In the genomic region with DNA sequence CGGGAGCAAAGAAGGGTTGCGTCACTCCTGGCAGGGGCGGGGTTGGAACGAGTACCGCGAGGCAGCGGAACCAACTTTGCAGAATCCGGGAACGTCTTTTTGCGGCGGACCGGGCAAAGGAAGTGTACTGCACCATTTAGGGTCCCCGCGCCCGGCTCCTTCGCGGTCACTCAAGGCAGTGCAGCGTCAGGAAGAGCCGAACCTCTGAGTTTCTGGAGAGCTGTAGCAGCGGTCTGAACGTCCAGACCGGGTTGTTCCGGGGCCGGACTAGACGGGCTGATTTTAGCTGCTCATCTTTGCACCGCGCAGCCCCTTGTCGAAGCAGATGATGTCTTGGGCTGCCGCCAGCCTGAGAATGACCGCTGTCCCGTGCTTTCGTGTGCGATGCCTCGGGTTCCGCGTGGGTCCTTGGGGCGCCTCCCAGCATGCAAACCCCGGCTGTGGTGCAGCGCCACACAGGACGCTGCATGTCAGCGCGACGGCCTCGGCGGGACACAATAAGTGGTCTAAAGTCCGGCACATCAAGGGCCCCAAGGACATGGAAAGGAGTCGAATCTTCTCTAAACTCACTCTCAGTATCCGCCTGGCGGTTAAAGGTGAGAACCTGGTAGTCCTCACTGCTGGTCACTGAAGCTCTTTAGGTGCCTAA, we compare ENCODE assay signal across 8 mouse cellular contexts. TPM values are rescaled to one million over a fixed set of nuclear protein-coding genes. Genes with fewer than 3 reads are reported as not detected.
DNase-seq lines count a peak whose midpoint lies in the region; ATAC-seq lines count a peak whose summit lies in the region.

A gene (plus strand): TSS at position 139 of the 649 bp plus-strand sequence.

- peak within 1 kb of the TSS; percentile 87 for H3K4me3 ChIP-seq in brown adipose tissue, adult 24 weeks (ENCODE audit: insufficient read depth, low read depth, low read length)
- H3K4me3 ChIP-seq in heart, embryonic 13.5 days, result peak within 1 kb of the TSS; percentile 72
- peak within 1 kb of the TSS; percentile 79 for H3K4me3 ChIP-seq in liver, embryonic 12.5 days
- peak within 1 kb of the TSS; percentile 85 for H3K4me3 ChIP-seq in stomach, embryonic 15.5 days (replicated peaks)

- H3K36me3 ChIP-seq in heart, embryonic 13.5 days, result peaks cover 9% of the 10 kb centered on the region
- H3K36me3 ChIP-seq in liver, embryonic 12.5 days, result peaks cover 13% of the 10 kb centered on the region
- H3K36me3 ChIP-seq in stomach, embryonic 15.5 days, result peaks cover 6% of the 10 kb centered on the region; the same call in 1 of the 2 replicates

- peak within 1 kb of the TSS; percentile 83 for H3K27ac ChIP-seq in brown adipose tissue, adult 24 weeks (replicated peaks; ENCODE audit: low read depth, low read length)
- peak within 1 kb of the TSS; percentile 79 for H3K27ac ChIP-seq in heart, embryonic 13.5 days (replicated peaks)
- peak within 1 kb of the TSS; percentile 80 for H3K27ac ChIP-seq in liver, embryonic 12.5 days
- peak within 1 kb of the TSS; percentile 93 for H3K27ac ChIP-seq in stomach, embryonic 15.5 days

- H3K9ac ChIP-seq in heart, embryonic 13.5 days, result peak within 1 kb of the TSS; percentile 90
- peak within 1 kb of the TSS; percentile 87 for H3K9ac ChIP-seq in liver, embryonic 12.5 days
- peak within 1 kb of the TSS; percentile 90 for H3K9ac ChIP-seq in stomach, embryonic 15.5 days

- H3K4me1 ChIP-seq in brown adipose tissue, adult 24 weeks (ENCODE audit: control insufficient read depth, insufficient read depth, insufficient read length, low read length), result peaks cover 5% of the 10 kb centered on the region; the same call in 1 of the 2 replicates
- peaks cover 11% of the 10 kb centered on the region for H3K4me1 ChIP-seq in heart, embryonic 13.5 days
- peaks cover 26% of the 10 kb centered on the region for H3K4me1 ChIP-seq in liver, embryonic 12.5 days
- peaks cover 7% of the 10 kb centered on the region; the same call in 1 of the 2 replicates for H3K4me1 ChIP-seq in stomach, embryonic 15.5 days

- peak within 1 kb of the TSS; percentile 79 for H3K4me2 ChIP-seq in heart, embryonic 13.5 days
- H3K4me2 ChIP-seq in liver, embryonic 12.5 days, result peak within 1 kb of the TSS; percentile 79
- H3K4me2 ChIP-seq in stomach, embryonic 15.5 days, result peak within 1 kb of the TSS; percentile 83

- H3K9me3 ChIP-seq in heart, embryonic 13.5 days, result no peaks in the 10 kb centered on the region
- no peaks in the 10 kb centered on the region for H3K9me3 ChIP-seq in liver, embryonic 12.5 days (replicated peaks)
- H3K9me3 ChIP-seq in stomach, embryonic 15.5 days, result no peaks in the 10 kb centered on the region

- H3K27me3 ChIP-seq in heart, embryonic 13.5 days (replicated peaks), result no peaks in the 10 kb centered on the region
- no peaks in the 10 kb centered on the region for H3K27me3 ChIP-seq in liver, embryonic 12.5 days (replicated peaks)
- H3K27me3 ChIP-seq in stomach, embryonic 15.5 days (replicated peaks), result no peaks in the 10 kb centered on the region

- WGBS in heart, embryonic 13.5 days, result 0% methylated on average over 49 of the region's 49 CpGs
- WGBS in liver, embryonic 12.5 days (ENCODE audit: insufficient replicate concordance), result under 1% methylated on average over 49 of the region's 49 CpGs
- WGBS in stomach, embryonic 15.5 days, result under 1% methylated on average over 49 of the region's 49 CpGs

- peak; percentile 96 for DNase-seq in CD4-positive, CD25-positive, alpha-beta regulatory T cell, adult 2 months (ENCODE audit: low read depth, low spot score)
- DNase-seq in fat pad, adult 2 months (ENCODE audit: extremely low read depth, low read depth, low spot score), result peak; percentile 63
- DNase-seq in kidney, postnatal 10 days, result peak; percentile 98
- DNase-seq in natural killer cell, adult 2 months (ENCODE audit: low spot score in 2 of 2), result peak; percentile 88 to 91

- peak; percentile 87 for ATAC-seq in heart, embryonic 13.5 days (ENCODE audit: extremely low read depth, insufficient number of reproducible peaks, low FRiP score, low TSS enrichment)
- ATAC-seq in liver, embryonic 12.5 days, result peak; percentile 97
- peak; percentile 97 for ATAC-seq in stomach, embryonic 15.5 days (ENCODE audit: insufficient read depth, low FRiP score, low read depth)

RNA-seq across cellular contexts. Expression of the gene that starts here (rescaled TPM):
- 48.4 and 53.8 TPM in 2 replicates for polyA plus RNA-seq in brown adipose tissue, adult 24 weeks (2012; ENCODE audit: insufficient read depth, insufficient read length, missing spikeins)
- polyA plus RNA-seq in heart, embryonic 13.5 days (2015; fragmentation: Nextera tagmentation; extraction: Ambion mirVana), result 9.0 and 11.0 TPM in 2 replicates
- 9.6 and 10.6 TPM in 2 replicates for polyA plus RNA-seq in liver, embryonic 12.5 days (2016; fragmentation: Nextera tagmentation; extraction: Ambion mirVana)
- polyA plus RNA-seq in stomach, embryonic 15.5 days (2015; fragmentation: Nextera tagmentation; extraction: Ambion mirVana), result 9.8 and 11.5 TPM in 2 replicates

Comparison
In these comparisons a context has a peak if more than half of its experiments do, and no peak if none do; other contexts are left out.
1. Peak in every context shown above with its lines: DNase-seq, ATAC-seq, H3K4me3 ChIP-seq and H3K27ac ChIP-seq.